Mouse (Mus musculus): Measurements from ENCODE around the gene Fap. TPM values are rescaled to one million over a fixed set of nuclear protein-coding genes. Genes with fewer than 3 reads are reported as not detected.

Gene Fap
- 27.6 and 30.9 TPM in 2 replicates for polyA plus RNA-seq (2015; fragmentation: Nextera tagmentation; extraction: Ambion mirVana)

DNA sequence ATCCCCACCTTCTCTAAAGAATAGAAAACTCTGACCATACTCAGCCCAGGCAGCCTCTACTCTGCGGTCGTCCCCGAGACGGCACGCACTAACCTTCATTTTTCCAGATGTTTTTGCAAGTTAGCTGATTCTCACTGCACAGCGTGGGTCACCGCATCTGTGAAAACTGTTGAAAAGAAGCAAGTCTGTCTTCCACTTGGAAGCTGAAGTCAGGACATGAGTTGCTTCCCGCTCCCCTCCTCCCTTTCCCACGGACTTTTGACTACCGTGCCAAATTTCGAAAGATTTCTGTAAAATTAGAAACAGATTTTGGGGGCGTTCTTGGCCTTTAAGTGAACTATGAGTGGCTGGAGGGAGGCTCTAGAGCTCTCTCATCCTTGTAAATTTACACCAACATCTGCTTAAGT is at the start of gene Fap:
TSS of gene Fap (minus strand) at position 323 of the 407 bp plus-strand sequence.
- Histone ChIP-seq H3K4me3 (replicated peaks) (peak within 1 kb of the TSS; percentile 39), H3K4me2 (replicated peaks) (peak within 1 kb of the TSS; percentile 45), H3K27me3 (no peaks in the 10 kb centered on the region), H3K9ac (no peak within 1 kb of the TSS; the same call in 1 of the 2 replicates), H3K4me1 (peaks cover 7% of the 10 kb centered on the region; the same call in 1 of the 2 replicates), H3K9me3 (replicated peaks) (no peaks in the 10 kb centered on the region), H3K36me3 (no peaks in the 10 kb centered on the region), H3K27ac (replicated peaks) (peak within 1 kb of the TSS; percentile 90)
- ATAC-seq (ENCODE audit: insufficient number of reproducible peaks, low FRiP score, low TSS enrichment, low read depth), result peak; percentile 87
- WGBS, result 25% methylated on average over 12 of the region's 12 CpGs

DNA sequence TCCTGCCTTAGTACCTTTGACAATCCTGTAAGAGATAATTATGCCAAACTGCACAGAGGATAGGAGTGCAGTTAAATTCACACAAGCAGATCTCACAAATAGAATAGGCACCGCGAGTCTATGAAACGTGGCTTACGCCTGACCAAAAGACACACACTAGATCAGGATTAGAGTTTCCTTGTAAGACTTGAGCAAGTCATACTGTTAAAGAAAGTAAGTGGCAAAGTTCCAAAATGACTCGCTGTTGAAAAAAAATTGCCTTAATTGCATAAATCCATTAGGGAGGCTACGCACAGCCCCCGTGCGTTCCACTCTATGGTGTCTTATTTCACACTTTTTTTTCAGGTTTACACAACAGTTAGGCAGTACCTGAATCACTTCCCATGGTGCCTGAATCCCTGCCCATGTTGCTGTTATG is 49.2 kb upstream of the Fap start:
- no peak overlapping the region for H3K27ac ChIP-seq (replicated peaks)
- no peak overlapping the region for H3K4me2 ChIP-seq (replicated peaks)
- H3K4me1 ChIP-seq, result no peaks in the 10 kb centered on the region
- no peaks in the 10 kb centered on the region for H3K9me3 ChIP-seq (replicated peaks)
- WGBS, result 45% methylated on average over 8 of the region's 8 CpGs
- no peaks in the 10 kb centered on the region for H3K36me3 ChIP-seq
- no peak overlapping the region for H3K9ac ChIP-seq
- no peaks in the 10 kb centered on the region for H3K27me3 ChIP-seq
- no peak for ATAC-seq (ENCODE audit: insufficient number of reproducible peaks, low FRiP score, low TSS enrichment, low read depth)
- H3K4me3 ChIP-seq (replicated peaks), result no peak overlapping the region

DNA sequence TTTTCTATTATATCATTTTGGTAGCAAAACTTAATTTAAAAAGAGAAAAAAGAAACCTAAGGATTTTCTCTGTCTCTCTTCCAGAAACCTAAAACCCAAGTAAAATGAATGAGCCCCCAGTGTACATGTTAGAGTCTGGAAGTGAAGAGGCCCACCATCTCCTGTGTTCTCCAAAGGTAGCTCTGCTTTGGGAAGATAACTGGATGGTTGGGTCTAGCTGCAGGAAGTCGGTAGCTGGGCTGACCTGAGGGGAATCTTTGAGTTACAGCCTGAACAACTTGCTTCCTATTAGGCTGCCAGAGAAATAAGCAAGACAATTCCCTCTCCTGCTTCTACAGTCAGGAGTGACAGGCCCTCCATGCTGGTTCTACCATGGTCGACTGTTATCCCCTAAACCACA is 45.8 kb upstream of the Fap start:
- 52% methylated on average over 2 of the region's 2 CpGs for WGBS
- Histone ChIP-seq H3K27me3 (no peaks in the 10 kb centered on the region), H3K4me1 (no peaks in the 10 kb centered on the region), H3K27ac (replicated peaks) (no peak overlapping the region), H3K9me3 (replicated peaks) (no peaks in the 10 kb centered on the region), H3K4me2 (replicated peaks) (no peak overlapping the region), H3K9ac (no peak overlapping the region), H3K36me3 (no peaks in the 10 kb centered on the region), H3K4me3 (replicated peaks) (no peak overlapping the region)
- no peak for ATAC-seq (ENCODE audit: insufficient number of reproducible peaks, low FRiP score, low TSS enrichment, low read depth)

DNA sequence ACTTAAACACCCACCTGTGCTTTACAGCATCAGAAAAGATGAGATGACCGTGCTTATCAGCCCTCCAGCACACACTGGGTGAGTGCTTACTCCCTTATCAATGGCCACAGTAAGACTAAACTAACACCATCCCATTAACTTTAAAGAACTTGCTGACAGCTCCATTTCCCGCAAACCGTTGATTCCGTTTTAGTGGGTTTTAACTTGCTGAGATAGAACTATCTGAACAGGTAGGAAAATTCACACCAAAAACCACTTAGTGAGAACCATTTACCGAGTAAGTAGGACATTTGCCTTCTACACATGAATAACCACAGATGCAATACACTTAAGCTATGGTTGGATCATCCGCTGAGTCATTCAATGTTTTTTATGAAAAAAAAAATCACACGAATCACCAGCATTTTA is 45.1 kb upstream of the Fap start:
- no peak overlapping the region for H3K4me3 ChIP-seq (replicated peaks)
- no peak for ATAC-seq (ENCODE audit: insufficient number of reproducible peaks, low FRiP score, low TSS enrichment, low read depth)
- no peaks in the 10 kb centered on the region for H3K36me3 ChIP-seq
- H3K4me1 ChIP-seq, result no peaks in the 10 kb centered on the region
- no peaks in the 10 kb centered on the region for H3K27me3 ChIP-seq
- no peak overlapping the region for H3K27ac ChIP-seq (replicated peaks)
- no peaks in the 10 kb centered on the region for H3K9me3 ChIP-seq (replicated peaks)
- H3K9ac ChIP-seq, result no peak overlapping the region
- 82% methylated on average over 7 of the region's 7 CpGs for WGBS
- no peak overlapping the region for H3K4me2 ChIP-seq (replicated peaks)

DNA sequence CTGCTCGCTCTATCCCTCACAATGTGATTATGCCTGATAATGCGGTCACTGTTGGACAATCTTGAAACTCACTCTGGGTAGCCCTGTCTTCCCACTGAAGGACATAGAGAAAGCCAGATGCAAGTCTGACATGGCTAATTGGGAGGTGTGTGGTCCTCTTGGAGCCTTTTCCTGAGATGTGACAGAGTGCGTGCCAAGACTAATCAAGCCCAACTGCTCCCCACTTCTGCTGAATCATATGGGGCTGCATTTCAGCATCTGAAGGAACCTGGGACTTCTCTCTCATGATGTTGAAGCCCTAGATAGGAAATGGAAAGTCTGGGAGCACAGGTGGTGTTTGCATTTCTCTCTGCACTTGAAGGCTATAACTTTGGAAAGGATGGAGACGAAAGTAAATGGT is 39.3 kb upstream of the Fap start:
- no peak overlapping the region for H3K9ac ChIP-seq
- no peaks in the 10 kb centered on the region for H3K27me3 ChIP-seq
- no peak for ATAC-seq (ENCODE audit: insufficient number of reproducible peaks, low FRiP score, low TSS enrichment, low read depth)
- H3K9me3 ChIP-seq (replicated peaks), result no peaks in the 10 kb centered on the region
- no peaks in the 10 kb centered on the region for H3K4me1 ChIP-seq
- H3K4me3 ChIP-seq (replicated peaks), result no peak overlapping the region
- 93% methylated on average over 4 of the region's 4 CpGs for WGBS
- no peak overlapping the region for H3K27ac ChIP-seq (replicated peaks)
- no peak overlapping the region for H3K4me2 ChIP-seq (replicated peaks)
- no peaks in the 10 kb centered on the region for H3K36me3 ChIP-seq

DNA sequence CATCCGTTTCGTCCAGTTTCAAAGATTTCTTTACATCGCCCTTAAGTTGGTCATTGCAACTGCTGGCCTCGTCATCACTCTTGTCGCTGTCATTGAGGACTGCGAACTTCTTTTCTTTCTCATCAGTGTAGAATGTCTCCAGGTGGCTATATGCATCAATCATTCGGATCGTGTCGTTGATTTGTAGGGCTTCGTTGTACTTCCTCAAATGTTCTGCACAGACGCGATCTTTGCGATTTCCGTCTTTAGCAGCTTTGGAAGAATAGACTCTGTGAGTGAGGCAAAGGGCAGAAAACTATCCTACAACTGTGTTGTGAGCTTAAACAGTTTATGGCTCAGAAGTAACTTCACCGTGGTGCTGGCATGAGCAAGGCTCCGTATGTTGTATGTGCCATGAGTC is 32.3 kb upstream of the Fap start:
- Histone ChIP-seq H3K4me1 (no peaks in the 10 kb centered on the region), H3K4me3 (replicated peaks) (no peak overlapping the region), H3K9me3 (replicated peaks) (no peaks in the 10 kb centered on the region), H3K4me2 (replicated peaks) (no peak overlapping the region), H3K27me3 (no peaks in the 10 kb centered on the region), H3K36me3 (no peaks in the 10 kb centered on the region), H3K27ac (replicated peaks) (no peak overlapping the region), H3K9ac (no peak overlapping the region)
- ATAC-seq (ENCODE audit: insufficient number of reproducible peaks, low FRiP score, low TSS enrichment, low read depth), result no peak
- 93% methylated on average over 16 of the region's 16 CpGs for WGBS

DNA sequence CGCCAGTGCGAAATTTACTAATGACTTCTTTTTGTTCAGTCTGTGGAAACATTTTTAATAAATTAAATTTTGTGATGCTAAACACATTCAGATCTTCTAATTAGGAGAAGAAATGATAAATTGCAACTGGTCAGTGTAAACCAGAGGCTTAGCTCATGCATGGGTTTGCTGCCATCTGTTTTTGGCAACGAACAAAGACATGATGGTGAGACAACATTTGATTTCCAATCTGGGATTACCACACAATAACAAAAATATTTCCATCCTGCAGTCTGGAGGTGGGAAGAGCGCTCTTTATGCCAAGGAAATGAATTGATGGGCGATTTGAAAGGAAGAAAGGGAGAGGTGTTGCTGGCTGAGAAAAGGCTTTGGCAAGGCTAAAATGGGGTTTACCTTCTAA is 29.7 kb upstream of the Fap start:
- H3K4me3 ChIP-seq (replicated peaks), result no peak overlapping the region
- 86% methylated on average over 5 of the region's 5 CpGs for WGBS
- H3K27me3 ChIP-seq, result no peaks in the 10 kb centered on the region
- H3K9ac ChIP-seq, result no peak overlapping the region
- no peak overlapping the region for H3K27ac ChIP-seq (replicated peaks)
- H3K4me2 ChIP-seq (replicated peaks), result no peak overlapping the region
- no peaks in the 10 kb centered on the region for H3K9me3 ChIP-seq (replicated peaks)
- no peaks in the 10 kb centered on the region for H3K36me3 ChIP-seq
- H3K4me1 ChIP-seq, result no peaks in the 10 kb centered on the region
- ATAC-seq (ENCODE audit: insufficient number of reproducible peaks, low FRiP score, low TSS enrichment, low read depth), result no peak

DNA sequence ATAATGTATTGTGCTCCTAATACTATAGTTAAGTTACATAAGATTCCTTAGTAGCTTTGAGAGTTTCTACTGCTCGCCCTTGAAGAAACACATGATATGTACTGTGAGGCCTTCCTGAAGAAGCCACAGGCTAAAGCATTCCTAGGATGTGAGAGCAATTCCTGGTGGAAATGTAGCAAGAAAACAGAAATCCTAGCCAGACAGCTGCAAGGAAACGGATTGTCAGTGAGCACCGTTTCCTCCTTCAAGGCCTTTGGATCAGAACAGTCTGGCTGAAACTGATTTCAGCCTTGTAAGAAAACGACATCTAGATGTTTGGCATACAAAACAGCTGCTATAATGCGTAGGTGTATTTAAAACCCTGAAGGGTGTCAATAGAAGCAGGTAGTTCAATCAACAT is 22.7 kb upstream of the Fap start:
- ATAC-seq (ENCODE audit: insufficient number of reproducible peaks, low FRiP score, low TSS enrichment, low read depth), result no peak
- Histone ChIP-seq H3K9me3 (replicated peaks) (no peaks in the 10 kb centered on the region), H3K4me1 (no peaks in the 10 kb centered on the region), H3K4me2 (replicated peaks) (no peak overlapping the region), H3K36me3 (no peaks in the 10 kb centered on the region), H3K27ac (replicated peaks) (no peak overlapping the region), H3K9ac (no peak overlapping the region), H3K4me3 (replicated peaks) (no peak overlapping the region), H3K27me3 (no peaks in the 10 kb centered on the region)
- WGBS, result 66% methylated on average over 5 of the region's 5 CpGs

DNA sequence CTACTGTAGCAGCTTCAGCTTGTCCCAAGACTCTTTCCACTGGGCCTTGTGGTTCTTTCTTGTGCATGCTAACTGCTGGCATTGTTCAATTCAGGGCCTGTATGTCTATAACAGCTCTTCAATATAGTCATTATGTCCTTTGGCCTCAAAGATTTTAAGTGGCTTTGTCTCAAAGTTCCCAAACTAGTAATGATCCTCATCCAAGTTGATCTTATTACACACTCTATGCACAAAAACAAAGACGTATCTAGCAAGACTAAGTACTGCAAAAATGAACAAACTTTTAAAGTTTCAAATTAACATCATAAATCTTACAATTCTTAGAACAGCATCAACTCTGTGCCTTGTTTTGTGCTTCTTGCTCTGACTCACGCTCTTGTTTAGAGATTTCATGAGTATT is 20.6 kb upstream of the Fap start:
- Histone ChIP-seq H3K4me1 (no peaks in the 10 kb centered on the region), H3K9ac (no peak overlapping the region), H3K27me3 (no peaks in the 10 kb centered on the region), H3K4me3 (replicated peaks) (no peak overlapping the region), H3K36me3 (no peaks in the 10 kb centered on the region), H3K27ac (replicated peaks) (no peak overlapping the region; the same call in 1 of the 2 replicates), H3K9me3 (replicated peaks) (no peaks in the 10 kb centered on the region), H3K4me2 (replicated peaks) (no peak overlapping the region)
- ATAC-seq (ENCODE audit: insufficient number of reproducible peaks, low FRiP score, low TSS enrichment, low read depth), result no peak
- WGBS, result 65% methylated on average over 2 of the region's 2 CpGs

DNA sequence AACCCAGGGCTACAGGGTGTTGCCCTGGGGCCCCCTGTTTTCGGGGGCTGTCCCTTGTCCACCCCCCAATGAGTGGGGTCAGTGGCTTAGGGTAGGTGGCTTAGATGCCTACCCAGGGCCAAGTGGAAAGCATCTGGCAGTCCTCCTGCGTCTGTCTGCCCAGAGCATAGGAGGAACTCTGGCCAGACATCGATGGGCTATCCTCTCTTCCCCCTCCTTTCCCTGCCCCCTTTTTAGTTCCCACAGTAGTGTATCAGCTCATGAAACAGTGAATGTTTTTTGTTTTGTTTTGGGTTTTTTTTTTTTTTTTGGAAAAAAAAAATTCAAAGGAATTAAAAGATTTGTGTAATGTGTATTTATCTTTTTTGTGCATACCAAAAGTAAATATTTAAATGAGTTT is 17.7 kb upstream of the Fap start:
- H3K27me3 ChIP-seq, result no peaks in the 10 kb centered on the region
- no peak overlapping the region for H3K27ac ChIP-seq (replicated peaks)
- no peak overlapping the region for H3K4me2 ChIP-seq (replicated peaks)
- no peaks in the 10 kb centered on the region for H3K9me3 ChIP-seq (replicated peaks)
- no peaks in the 10 kb centered on the region for H3K36me3 ChIP-seq
- H3K4me1 ChIP-seq, result no peaks in the 10 kb centered on the region
- no peak overlapping the region for H3K4me3 ChIP-seq (replicated peaks)
- 76% methylated on average over 3 of the region's 3 CpGs for WGBS
- H3K9ac ChIP-seq, result no peak overlapping the region
- no peak for ATAC-seq (ENCODE audit: insufficient number of reproducible peaks, low FRiP score, low TSS enrichment, low read depth)

DNA sequence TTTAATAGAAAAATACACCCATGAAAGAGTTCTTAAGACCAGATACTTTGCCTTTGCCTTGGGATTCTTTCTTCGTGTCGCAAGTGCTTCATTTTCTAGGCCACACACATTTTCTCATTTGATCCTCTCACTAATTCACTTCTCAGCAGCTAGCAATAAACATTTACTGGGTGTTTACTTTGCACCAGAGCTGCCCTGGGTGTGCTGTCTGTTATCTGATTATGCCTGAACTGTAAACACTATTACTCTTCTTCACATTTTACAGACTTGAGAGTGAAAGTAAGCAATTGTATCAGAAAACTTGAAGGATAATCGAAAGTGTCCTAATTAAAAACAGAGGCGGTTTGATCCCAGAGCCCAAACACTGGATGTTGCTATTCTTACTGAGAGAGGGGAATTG is 15.5 kb upstream of the Fap start:
- ATAC-seq (ENCODE audit: insufficient number of reproducible peaks, low FRiP score, low TSS enrichment, low read depth), result no peak
- Histone ChIP-seq H3K36me3 (no peaks in the 10 kb centered on the region), H3K9ac (no peak overlapping the region), H3K4me3 (replicated peaks) (no peak overlapping the region), H3K9me3 (replicated peaks) (no peaks in the 10 kb centered on the region), H3K27ac (replicated peaks) (no peak overlapping the region), H3K4me2 (replicated peaks) (no peak overlapping the region), H3K27me3 (no peaks in the 10 kb centered on the region), H3K4me1 (no peaks in the 10 kb centered on the region)
- whole genome bisulfite sequencing, result 66% methylated on average over 4 of the region's 4 CpGs

DNA sequence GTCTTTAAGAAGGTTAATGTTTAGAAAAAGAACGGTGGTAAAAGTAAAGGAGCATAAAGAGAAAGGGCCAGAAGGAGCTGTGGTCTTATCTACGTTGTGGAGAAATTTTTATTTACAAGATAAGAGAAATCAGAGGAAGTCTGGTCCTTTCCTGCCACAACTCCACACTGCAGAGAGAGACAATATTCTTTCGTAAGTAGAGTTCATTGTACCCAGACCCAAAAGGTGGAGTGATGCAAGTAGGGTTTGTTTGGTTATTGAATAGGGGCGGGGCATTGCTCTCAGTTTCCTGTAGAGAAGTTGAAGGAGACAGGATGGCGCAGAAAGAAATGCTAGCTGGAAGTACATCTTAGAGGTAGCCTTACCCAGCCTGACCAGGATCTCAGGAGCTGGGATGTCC is 11.9 kb upstream of the Fap start:
- ATAC-seq (ENCODE audit: insufficient number of reproducible peaks, low FRiP score, low TSS enrichment, low read depth), result no peak
- WGBS, result 88% methylated on average over 5 of the region's 5 CpGs
- Histone ChIP-seq H3K27me3 (no peaks in the 10 kb centered on the region), H3K4me2 (replicated peaks) (no peak overlapping the region), H3K9me3 (replicated peaks) (no peaks in the 10 kb centered on the region), H3K36me3 (no peaks in the 10 kb centered on the region), H3K27ac (replicated peaks) (no peak overlapping the region), H3K9ac (no peak overlapping the region), H3K4me1 (no peaks in the 10 kb centered on the region), H3K4me3 (replicated peaks) (no peak overlapping the region)
